Mouse (Mus musculus) heart, postnatal 36 days (tissue): ENCODE measurements around the gene Gm44502. TPM values are rescaled to one million over a fixed set of nuclear protein-coding genes. Genes with fewer than 3 reads are reported as not detected.

Source experiments
- DNase-seq, 2 experiments: peaks; one replicate each; pipeline ENCODE4 v3.0.0; 2021 to 2022
- intact Hi-C: fragments of 180-260 bp; cut with DNase I; formaldehyde crosslinking; loops from one replicate; pipeline ENCODE4 v1.15.1; 2025
- total RNA-seq, 2 experiments: library from RNA; stranded (reverse); gene quantifications; 2 replicates each; pipeline ENCODE4 v1.2.3; 2021

Gene Gm44502
- total RNA-seq, 2 experiments from 2014 or later: 14.5 to 17.8 TPM

DNA sequence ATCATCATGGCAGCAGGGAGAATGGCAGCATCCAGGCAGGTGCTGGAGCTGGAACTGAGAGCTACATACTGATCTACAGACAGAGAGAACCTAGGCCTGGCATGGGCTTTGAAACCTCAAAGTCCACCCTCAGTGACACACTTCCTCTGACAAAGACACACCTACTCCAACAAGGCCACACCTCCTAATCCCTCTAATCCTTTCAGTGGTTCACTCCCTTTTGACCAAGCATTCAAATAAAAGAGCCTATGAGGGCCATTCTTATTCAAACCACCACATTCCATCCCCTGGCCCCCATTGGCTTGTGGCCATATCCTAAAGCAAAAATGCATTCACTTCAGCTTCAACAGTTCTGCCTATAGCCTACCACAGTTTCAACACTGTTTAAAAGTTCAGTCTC is 22.8 kb downstream of the Gm44502 start:
- no peak for DNase-seq
- intact Hi-C loops: no loop called here

DNA sequence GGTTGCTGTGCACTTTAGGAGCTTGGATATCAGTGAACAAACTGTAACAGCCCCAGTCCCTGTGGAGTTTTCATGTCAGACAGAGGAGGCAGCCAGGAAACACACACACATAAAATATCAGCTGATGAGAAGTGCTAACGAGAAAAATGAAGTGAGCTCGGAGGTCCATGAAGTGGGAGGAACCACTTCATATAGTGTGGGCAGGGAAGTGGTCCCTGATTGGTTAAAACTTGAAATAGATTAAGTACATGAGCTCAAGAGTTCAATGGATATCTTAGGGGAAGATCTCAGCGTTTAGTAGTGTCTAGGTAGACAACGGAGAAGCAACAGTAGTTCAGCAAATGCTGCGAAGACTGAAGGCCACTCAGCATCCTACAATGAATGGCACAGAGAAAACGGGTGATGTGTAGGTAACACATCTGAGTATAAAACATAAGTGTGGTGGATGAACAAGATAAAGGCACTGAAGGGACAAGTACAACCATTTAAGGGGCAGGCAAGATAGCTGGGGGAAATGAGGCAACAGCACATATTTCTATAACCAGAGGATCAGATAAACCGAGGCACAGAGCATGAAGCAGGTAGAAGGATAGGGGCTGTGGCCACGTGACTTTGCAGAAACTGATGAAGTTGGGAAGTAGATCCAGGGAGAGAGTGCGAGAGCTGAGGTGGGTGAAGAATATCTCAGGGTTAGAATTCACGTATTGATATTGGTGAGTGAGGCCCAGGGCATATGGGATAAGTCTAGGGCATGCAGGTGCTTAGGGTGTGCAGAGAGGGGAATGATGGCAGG is 24.5 kb downstream of the Gm44502 start:
- intact Hi-C loops: no loop called here
- DNase-seq: no peak

DNA sequence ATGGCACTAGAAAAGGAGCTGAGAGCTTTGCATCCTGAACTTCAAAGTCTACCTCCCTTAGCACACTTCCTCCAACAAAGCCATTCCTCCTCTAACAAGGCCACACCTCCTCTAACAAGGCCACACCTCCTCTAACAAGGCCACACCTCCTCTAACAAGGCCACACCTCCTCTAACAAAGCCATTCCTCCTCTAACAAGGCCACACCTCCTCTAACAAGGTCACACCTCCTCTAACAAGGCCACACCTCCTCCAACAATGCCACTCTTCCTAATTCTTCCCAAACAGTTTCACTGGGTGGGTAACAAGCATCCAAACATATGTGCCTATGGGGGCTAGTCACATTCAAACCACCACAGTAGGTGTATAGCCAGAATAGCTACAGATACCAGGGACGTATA is 27.0 kb downstream of the Gm44502 start:
- intact Hi-C loops: no loop called here
- DNase-seq: no peak

DNA sequence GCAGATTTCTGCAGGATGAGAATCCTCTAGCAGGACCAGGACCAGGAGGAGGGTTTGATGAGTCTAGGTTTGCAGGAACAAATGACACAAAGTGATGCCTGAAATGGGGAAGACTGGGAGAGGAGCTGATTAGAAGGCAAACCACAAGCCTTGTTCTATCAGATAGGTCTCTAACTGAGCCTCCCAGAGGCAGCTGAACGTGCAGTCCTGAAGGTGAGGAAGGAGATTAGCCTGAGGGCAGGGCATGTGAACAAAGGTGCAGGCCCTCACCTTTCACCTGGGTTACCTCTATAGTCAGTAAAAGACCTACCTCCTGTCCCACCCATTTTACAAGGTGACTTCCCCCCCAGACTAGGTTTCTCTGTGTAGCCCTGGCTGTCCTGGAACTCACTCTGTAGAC is 29.8 kb downstream of the Gm44502 start:
- intact Hi-C loops: no loop called here
- DNase-seq: no peak

DNA sequence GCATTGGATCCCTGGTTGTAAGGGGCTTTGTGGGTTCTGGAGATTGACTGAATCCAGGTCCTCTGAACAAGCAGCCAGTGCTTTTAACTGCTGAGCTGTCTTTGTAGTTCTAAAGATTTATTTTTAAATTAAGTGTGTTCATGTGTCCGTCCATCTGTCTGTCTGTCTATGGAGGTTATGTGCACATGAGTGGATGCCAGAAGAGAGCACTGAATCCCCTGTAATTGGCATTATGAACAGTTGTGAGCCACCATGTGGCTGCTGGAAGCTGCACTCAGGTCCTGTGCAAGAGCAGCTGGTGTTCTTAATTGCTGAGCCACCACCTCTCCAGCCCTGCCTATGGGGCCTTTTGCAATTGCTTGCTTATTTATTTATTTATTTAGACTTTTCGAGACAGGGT is 31.4 kb downstream of the Gm44502 start:
- no peak for DNase-seq
- intact Hi-C loops: no loop called here

DNA sequence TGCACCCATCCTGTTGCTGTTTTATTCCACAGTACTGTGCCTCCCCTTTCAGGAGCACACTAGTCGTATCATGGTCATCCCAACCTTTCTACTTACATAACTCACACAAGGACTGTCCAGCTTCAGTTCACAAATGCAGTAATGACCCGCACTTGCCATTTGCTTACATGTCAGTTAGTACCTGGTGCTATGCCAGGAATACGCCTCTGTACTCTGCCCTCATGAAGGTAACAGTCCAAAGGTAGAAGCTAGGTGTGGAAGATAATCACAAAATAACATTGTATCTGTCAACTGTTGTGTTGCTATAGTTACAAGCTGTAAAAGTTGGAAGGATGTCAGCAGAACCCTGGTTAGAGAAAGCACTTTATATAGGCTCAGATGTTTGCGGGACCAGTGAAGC is 32.6 kb downstream of the Gm44502 start:
- no peak for DNase-seq
- intact Hi-C loops: no loop called here

DNA sequence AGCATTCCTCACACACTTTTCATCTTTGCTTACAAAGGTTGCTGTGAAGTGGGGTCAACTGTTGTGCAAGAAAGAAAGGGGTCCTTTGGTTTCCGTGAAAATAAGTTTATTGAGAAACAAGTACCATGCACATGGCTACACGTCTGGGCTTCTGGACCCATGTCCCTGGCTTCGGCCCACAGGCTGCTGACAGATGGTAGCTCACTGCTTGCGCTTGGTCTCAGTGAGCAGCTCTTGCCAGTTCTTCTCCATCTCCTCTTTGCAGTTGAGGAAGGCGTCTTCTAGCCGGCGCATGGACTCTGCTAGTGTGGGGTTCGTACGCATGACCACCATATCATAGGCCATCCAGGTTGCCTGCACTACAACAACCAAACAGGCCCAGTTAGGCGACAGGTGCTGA is 39.4 kb downstream of the Gm44502 start:
- no peak for DNase-seq
- intact Hi-C loops: no loop called here

DNA sequence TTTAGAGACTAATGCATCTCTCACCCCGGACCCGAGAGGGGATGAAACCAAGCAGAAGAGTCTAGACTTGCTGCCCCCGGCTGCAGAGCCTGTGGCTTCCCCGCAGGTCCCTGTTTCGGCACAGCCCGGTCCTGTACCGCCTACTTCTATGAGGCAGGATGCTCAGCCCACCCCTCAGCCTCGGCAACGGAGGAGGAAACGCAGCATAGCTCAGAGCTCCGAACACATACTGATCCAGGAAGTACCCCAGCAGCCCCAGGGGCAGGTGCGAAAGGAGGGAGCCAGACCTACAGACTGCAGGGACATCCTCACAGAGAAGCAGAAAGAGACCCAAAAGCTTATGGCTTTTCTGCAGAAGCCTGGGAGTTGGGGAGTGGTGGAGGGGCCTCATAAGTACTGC is 42.4 kb downstream of the Gm44502 start:
- DNase-seq: no peak
- intact Hi-C loops: no loop called here

DNA sequence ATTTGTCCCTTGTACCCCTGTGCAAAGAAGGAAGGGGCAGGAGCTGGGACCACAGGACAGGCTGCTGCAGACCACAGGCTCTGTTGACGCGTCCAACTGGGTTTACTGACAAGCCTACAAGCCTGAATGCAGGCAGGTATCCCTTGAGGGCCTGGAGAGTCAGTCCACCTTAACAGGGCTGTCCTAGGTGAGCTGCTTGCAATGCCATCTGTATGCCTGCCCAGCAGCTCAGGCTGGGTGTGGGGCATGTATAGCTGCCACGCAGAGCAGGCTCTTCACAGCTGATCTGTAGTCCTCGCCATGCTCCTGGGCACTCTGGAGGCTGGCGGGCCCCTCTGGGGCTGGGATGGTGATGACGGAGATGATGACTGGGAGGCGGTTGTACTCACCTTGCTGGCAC is 44.9 kb downstream of the Gm44502 start, which contains the start of gene Klhdc7b:
Gene Klhdc7b, plus strand, starts transcription at position 301 of the 400 bp plus-strand sequence.
- intact Hi-C loops: no loop called here
- no peak for DNase-seq

DNA sequence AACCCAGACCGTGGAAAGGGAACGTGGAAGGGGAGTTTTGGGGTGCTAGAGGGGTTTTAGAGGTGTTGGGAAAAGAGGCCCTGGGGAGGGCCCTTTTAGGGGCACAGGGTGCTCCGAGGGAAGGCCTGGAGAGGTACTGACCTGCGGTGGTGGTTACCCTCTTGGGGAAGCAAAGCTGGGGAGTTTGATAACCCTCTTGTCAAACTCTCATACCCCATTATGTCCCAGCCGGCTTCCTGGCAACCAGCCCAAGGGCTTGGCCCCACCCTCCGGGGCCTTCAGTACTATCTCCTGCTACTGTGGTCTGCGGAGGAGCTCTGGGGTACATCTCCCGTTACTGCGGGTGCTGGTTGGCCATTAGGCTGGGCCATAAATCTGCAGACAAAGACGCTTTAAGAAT is 50.1 kb downstream of the Gm44502 start:
- intact Hi-C loops: loop anchor here (5.0 kb wide), 1 partner anchor 88 kb away; no protein-coding TSS in a partner anchor
- DNase-seq: peak; percentile 31 to 32

DNA sequence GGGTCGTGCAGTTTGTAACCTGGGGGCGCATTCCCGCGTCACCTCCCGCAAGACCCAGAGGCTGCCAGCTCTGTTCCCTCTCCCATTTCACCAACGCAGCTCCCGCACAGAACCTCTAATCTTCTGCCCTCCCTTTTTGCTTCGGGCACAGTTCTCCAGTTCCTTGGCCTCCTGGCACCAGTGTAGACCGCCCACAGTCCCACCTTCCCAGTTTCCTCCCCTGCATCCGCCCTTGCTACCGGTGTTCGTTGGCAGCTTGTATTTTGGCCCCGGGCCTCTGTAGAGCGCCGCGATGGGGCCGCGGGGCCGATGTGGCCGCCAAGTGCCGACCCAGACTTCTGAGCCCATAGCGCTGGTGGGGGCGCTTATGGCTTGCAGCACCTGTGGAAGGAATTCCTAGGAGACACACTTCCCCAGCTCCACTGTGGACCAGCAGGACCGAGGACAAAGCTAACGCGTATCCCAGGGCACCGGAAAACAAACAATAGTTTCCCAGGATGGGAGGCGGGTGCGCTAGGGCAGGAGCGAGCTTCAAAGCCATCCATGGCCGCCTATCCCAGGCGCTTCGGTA is 50.6 kb downstream of the Gm44502 start, which contains the start of gene Odf3b:
Gene Odf3b, minus strand, starts transcription at position 452 of the 571 bp plus-strand sequence.
- intact Hi-C loops: loop anchor here (5.0 kb wide), 1 partner anchor 88 kb away; no protein-coding TSS in a partner anchor
- peak; percentile 57 to 63 for DNase-seq

DNA sequence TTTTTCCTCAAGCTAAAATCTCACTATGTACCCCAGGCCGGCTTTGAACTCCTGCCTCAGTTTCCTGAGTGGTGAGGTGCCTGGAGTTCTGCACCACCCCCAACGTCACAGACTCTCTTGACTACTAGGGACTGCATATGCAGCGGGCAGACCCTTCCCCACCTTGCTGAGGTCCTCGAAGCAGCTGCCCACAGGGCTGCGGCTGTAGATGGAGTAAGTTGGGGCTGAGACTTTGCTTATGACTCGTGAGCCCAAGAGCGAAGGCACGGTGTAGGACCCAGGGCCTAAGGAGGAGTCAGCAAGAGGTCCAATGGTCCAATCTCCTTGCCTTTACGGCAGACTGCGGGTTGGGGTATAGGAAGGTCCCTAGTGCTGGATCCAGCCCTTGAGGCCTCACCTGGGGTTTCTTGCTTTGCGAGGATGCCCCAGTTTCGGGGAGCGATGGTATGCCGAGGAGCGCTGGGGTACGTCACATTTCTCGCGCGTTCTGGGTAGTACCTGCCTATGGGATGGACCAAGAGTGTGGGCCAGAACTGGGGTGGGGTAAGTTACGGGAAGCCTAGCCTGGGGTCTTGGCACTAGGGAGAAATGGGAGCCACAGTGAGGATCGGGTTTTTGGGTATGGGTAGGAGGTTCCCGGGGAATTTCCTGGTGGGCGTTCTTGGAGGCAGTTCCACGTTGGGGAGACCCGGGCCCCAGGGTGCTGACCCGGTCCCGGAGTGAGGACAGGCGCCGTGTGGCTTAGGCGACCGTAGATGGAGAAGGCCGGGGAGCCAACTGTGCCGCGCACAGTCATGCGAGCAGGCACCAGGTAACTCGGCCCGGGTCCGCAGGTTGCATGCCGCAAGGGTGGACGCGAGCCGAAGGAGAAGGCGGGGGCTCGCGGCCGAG is 51.3 kb downstream of the Gm44502 start:
- DNase-seq: no peak
- intact Hi-C loops: loop anchor here (5.0 kb wide), 1 partner anchor 89 kb away; no protein-coding TSS in a partner anchor

DNA sequence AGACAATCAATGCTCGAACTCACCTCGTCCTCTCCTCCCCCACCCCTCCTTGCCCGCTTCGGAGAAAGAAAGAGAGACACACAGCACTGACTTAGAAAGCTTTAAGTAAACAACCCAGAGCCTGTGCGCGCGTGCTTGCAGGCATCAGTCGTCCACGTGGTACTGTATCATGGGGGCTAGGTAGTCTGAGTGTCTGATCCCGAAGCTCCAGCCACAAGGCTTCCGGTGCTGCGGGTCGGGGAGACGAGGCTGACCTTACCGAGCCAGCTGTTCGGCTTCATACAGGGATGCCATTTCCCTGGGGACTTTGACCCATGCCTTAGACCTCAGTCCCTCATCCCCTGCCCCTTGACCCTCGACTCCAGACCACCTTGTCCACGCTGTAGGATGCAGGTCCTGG is 52.1 kb downstream of the Gm44502 start:
- DNase-seq: no peak
- intact Hi-C loops: loop anchor here (5.0 kb wide), 1 partner anchor 90 kb away; no protein-coding TSS in a partner anchor

DNA sequence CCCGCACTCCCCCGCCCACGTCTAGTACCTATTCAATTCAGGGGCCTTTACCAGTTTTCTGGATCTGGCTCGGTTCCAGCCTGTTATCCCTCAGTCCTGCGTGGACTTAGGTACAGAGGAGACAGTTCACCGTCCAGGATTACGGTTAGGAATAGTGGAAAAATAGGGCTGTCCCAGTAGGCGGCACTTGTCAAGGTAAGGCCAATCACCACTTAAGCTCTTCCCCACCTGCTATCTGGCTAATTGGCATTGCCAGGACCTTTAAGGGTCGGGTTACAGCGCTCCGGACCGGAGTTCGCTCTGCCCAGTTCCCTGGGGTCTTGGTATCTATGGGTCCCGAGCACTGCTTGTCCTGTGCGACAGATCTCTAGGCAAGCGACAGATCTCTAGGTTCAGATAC is 52.5 kb downstream of the Gm44502 start, which contains the start of gene Tymp:
Gene Tymp, minus strand, starts transcription at position 83 of the 400 bp plus-strand sequence.
- DNase-seq: no peak
- intact Hi-C loops: loop anchor here (5.0 kb wide), 1 partner anchor 90 kb away; no protein-coding TSS in a partner anchor

DNA sequence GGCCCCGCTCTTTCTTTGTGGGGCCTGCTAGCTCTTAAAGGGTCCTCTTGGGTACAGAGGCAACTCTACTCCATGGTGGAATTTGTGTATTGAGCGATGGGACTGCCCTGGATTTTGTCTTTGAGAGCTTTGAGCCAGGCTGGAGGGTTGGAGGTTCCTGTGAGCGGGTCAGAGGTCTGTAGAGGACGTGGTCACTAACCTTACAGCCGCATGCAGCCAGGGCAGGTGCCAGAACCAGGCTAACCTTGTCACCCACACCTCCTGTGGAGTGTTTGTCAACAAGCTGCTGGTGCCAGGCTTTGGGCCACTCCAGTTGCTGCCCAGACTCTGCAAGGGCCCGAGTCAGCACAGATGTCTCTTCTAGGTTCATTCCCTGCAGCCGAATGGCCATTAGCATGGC is 53.5 kb downstream of the Gm44502 start:
- intact Hi-C loops: loop anchor here (5.0 kb wide), 1 partner anchor 91 kb away; no protein-coding TSS in a partner anchor
- no peak for DNase-seq

DNA sequence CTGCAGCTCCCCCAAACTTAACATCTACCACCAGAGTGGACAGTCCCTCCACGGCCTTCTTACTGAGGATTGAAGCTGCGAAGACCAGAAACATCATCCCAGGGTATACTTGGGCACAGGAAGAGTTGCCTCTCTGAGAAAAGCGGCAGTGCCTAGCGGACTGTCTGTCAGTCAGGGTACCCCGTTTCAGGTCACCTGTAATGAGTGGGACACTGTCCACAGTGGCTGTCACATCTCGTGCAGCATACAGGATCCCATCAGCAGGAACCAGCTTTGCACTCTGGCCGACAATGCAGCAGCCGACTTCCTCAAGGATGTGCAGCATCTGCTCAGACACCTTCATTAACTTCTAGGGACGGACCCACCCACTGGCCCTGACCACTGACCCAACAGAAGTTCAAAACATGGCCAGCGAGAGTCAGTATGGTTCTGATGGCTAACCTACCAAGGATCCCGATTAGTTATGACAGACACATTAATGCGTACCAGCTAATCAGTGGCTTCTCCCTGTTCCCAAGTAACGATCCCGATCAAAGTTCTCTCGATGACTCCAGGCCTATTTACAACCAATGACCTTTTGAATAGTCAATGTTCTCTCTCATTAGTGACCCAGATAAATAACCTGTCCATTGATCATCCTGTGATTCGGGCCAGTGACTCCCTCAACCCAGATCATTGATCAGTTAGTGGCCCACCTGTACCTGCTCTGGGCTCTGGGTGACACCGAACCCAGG is 54.5 kb downstream of the Gm44502 start:
- intact Hi-C loops: loop anchor here (1.0 to 5.0 kb wide), 3 partner anchors 20 to 92 kb away; partner anchors contain the start of genes C730034F03Rik, Chkb, Gm44502 and Lmf2

DNA sequence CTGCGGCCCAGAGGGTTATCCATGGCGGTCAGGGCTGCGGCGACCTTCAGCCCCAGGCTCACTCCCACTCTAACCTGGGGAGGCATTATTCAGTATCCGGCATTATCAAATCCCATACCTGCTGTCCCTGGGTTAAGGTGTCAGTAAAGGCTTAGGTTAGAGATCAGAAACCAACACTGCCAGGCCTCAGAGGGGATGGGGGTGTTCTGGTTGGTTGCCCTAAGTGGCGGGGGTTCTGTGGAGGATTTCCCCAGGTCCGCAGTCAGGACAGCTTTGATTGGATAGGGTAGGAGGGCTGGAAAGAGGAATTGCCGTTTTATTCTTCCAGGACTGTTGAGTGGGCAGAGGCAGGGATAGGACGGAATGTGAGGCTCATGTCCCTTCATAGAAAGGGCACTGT is 55.2 kb downstream of the Gm44502 start:
- DNase-seq: no peak
- intact Hi-C loops: loop anchor here (1.0 to 2.0 kb wide), 2 partner anchors 19 to 54 kb away; partner anchors contain the start of genes C730034F03Rik, Chkb, Gm44502 and Lmf2

More for the DNA sequence above, 54.5 kb downstream of the Gm44502 start:
- DNase-seq: no peak

DNA sequence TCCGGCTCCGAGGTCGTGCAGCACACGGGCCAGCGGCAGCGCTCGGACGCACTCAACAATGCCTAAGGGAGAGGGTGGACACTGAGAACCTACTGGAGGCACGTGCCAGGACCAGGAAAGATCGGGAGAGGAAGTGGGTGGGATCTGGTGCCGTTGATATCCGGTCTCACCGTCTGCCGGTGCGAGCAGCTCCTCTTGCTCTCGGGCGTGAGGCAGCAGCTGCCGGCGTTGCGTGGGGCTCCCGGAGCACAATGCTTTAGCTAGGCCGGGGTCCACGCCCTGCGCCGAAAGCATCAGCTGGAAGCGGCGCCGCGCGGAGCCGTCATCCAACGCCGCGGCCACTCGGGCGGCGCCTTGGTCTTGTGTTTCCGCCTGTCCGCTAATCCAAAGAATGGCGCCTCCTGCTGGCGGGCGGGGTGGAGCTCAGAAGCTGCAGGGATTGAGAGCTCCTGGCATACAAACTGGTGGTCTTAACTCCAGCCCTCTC is 55.7 kb downstream of the Gm44502 start, which contains the start of gene Sco2:
Gene Sco2, minus strand, starts transcription at position 85 of the 487 bp plus-strand sequence.
- intact Hi-C loops: loop anchor here (1.0 to 2.0 kb wide), 2 partner anchors 19 to 55 kb away; partner anchors contain the start of genes C730034F03Rik, Chkb, Gm44502 and Lmf2
- DNase-seq: peak; percentile 96 to 97

DNA sequence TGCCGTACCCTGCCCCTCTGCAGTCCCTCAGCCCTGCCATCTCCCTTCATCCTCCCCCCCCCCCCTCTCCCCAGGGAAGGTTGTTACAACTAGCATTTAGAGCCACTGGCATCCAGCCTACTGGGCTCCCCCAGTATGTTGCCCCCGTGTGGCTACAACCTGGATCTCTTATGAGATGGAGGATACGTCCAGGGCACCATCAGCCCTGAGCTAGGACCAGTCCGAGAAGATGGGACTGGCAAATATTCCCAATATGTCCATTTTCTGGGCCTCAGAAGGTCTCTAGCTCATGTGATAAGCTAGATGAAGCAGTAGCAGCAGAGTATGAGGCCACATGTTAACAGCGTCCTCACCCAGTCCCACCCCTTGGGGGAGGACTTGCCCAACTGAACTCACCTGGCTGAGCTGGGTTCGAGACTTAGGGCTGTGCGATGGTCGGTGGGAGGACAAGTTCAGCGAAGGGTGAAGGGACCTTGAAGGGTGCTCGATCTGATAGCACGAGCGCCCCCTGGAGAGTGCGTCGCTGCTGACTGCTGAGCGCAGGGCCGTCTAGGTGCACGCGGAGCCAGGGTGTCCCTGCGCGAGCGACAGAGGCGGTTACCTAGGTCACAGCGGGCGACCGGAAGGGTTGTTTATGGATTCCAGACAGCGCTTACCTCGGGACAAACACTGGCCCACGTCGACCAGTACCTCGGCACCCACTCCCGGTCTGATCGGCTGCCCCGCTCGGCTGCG is 56.3 kb downstream of the Gm44502 start:
- intact Hi-C loops: no loop called here
- peak; percentile 87 to 88 for DNase-seq
